In genomic region chr7:25293191-25293739, GRCm38 (mm10) we compare ENCODE assay signal across 13 mouse cellular contexts. TPM values are rescaled to one million over a fixed set of nuclear protein-coding genes. Genes with fewer than 3 reads are reported as not detected.
DNase-seq lines count a peak whose midpoint lies in the region; ATAC-seq lines count a peak whose summit lies in the region.
"Had no signal": no experiment of that assay in that cellular context is flagged by ENCODE, and none has a peak within 500 bp of the region (broad histone marks: within the 10 kb centered on the region; RNA-seq: fewer than 3 reads in every experiment).

No protein-coding gene starts in this region.

- H3K9me3 ChIP-seq in forebrain, embryonic 15.5 days = no peaks in the 10 kb centered on the region
- no peaks in the 10 kb centered on the region for H3K9me3 ChIP-seq in forebrain, embryonic 13.5 days (replicated peaks)
- peaks cover 7% of the 10 kb centered on the region; the same call in 1 of the 2 replicates for H3K9me3 ChIP-seq in kidney, embryonic 16.5 days (ENCODE audit: low read length)
- no peaks in the 10 kb centered on the region; the same call in 1 of the 2 replicates for H3K9me3 ChIP-seq in embryonic facial prominence, embryonic 12.5 days
- no peaks in the 10 kb centered on the region for H3K9me3 ChIP-seq in limb, embryonic 10.5 days (replicated peaks)
- H3K9me3 ChIP-seq: lung, embryonic 15.5 days had no signal

- ATAC-seq in forebrain, embryonic 15.5 days (replicated peaks) = no peak
- no peak for ATAC-seq in forebrain, embryonic 13.5 days
- ATAC-seq in kidney, embryonic 16.5 days (ENCODE audit: low FRiP score, low TSS enrichment) = no peak
- no peak for ATAC-seq in embryonic facial prominence, embryonic 12.5 days (ENCODE audit: insufficient number of reproducible peaks, insufficient read depth, low FRiP score, low TSS enrichment)

- H3K27ac ChIP-seq in forebrain, embryonic 15.5 days (replicated peaks) = peak overlapping the region; percentile 37; the same call in 1 of the 2 replicates
- H3K27ac ChIP-seq in forebrain, embryonic 13.5 days = no peak overlapping the region
- peak overlapping the region; percentile 1; the same call in 1 of the 2 replicates for H3K27ac ChIP-seq in kidney, embryonic 16.5 days (ENCODE audit: low read length)
- 0 out of 2 replicates have a peak overlapping the region, but pooled peaks have one; percentile 13 for H3K27ac ChIP-seq in embryonic facial prominence, embryonic 12.5 days
- no peak overlapping the region for H3K27ac ChIP-seq in limb, embryonic 10.5 days
- H3K27ac ChIP-seq: layer of hippocampus, adult 2 months; lung, embryonic 15.5 days had no signal

- peaks cover 41% of the 10 kb centered on the region for H3K4me1 ChIP-seq in forebrain, embryonic 15.5 days
- H3K4me1 ChIP-seq in forebrain, embryonic 13.5 days = peaks cover 50% of the 10 kb centered on the region
- peaks cover 2% of the 10 kb centered on the region; the same call in 1 of the 2 replicates for H3K4me1 ChIP-seq in kidney, embryonic 16.5 days (ENCODE audit: insufficient read depth, low read length)
- peaks cover 19% of the 10 kb centered on the region for H3K4me1 ChIP-seq in embryonic facial prominence, embryonic 12.5 days
- peaks cover 29% of the 10 kb centered on the region for H3K4me1 ChIP-seq in limb, embryonic 10.5 days

- peaks cover 75% of the 10 kb centered on the region for H3K36me3 ChIP-seq in forebrain, embryonic 15.5 days
- peaks cover 79% of the 10 kb centered on the region for H3K36me3 ChIP-seq in forebrain, embryonic 13.5 days (ENCODE audit: poor library complexity, severe bottlenecking)
- H3K36me3 ChIP-seq in kidney, embryonic 16.5 days (ENCODE audit: insufficient read depth, low read length) = peaks cover 69% of the 10 kb centered on the region
- H3K36me3 ChIP-seq in embryonic facial prominence, embryonic 12.5 days = peaks cover 78% of the 10 kb centered on the region
- H3K36me3 ChIP-seq in limb, embryonic 10.5 days = peaks cover 83% of the 10 kb centered on the region

- H3K27me3 ChIP-seq in forebrain, embryonic 15.5 days = no peaks in the 10 kb centered on the region
- H3K27me3 ChIP-seq in forebrain, embryonic 13.5 days = no peaks in the 10 kb centered on the region
- H3K27me3 ChIP-seq in kidney, embryonic 16.5 days (ENCODE audit: insufficient read depth, low read length) = no peaks in the 10 kb centered on the region
- H3K27me3 ChIP-seq in embryonic facial prominence, embryonic 12.5 days = no peaks in the 10 kb centered on the region
- no peaks in the 10 kb centered on the region for H3K27me3 ChIP-seq in limb, embryonic 10.5 days (ENCODE audit: low read depth, poor library complexity, severe bottlenecking)
- H3K27me3 ChIP-seq: lung, embryonic 15.5 days had no signal

- WGBS in forebrain, embryonic 15.5 days = 83% methylated on average over 10 of the region's 10 CpGs
- 75% methylated on average over 9 of the region's 10 CpGs for WGBS in forebrain, embryonic 13.5 days
- 77% methylated on average over 10 of the region's 10 CpGs for WGBS in kidney, embryonic 16.5 days
- WGBS in embryonic facial prominence, embryonic 12.5 days = 79% methylated on average over 10 of the region's 10 CpGs
- 92% methylated on average over 9 of the region's 10 CpGs for WGBS in limb, embryonic 10.5 days

- H3K4me2 ChIP-seq in forebrain, embryonic 15.5 days (replicated peaks) = no peak overlapping the region
- no peak overlapping the region for H3K4me2 ChIP-seq in forebrain, embryonic 13.5 days
- no peak overlapping the region for H3K4me2 ChIP-seq in kidney, embryonic 16.5 days (replicated peaks; ENCODE audit: low read depth, low read length)
- H3K4me2 ChIP-seq in embryonic facial prominence, embryonic 12.5 days (replicated peaks) = no peak overlapping the region
- H3K4me2 ChIP-seq: lung, embryonic 15.5 days had no signal

- no peak overlapping the region for H3K4me3 ChIP-seq in forebrain, embryonic 15.5 days
- H3K4me3 ChIP-seq in forebrain, embryonic 13.5 days = no peak overlapping the region
- no peak overlapping the region for H3K4me3 ChIP-seq in kidney, embryonic 16.5 days (ENCODE audit: low read length)
- no peak overlapping the region for H3K4me3 ChIP-seq in embryonic facial prominence, embryonic 12.5 days
- peak overlapping the region; percentile 3; the same call in 1 of the 2 replicates for H3K4me3 ChIP-seq in limb, embryonic 10.5 days
- H3K4me3 ChIP-seq: layer of hippocampus, adult 2 months; lung, embryonic 15.5 days had no signal

- no peak overlapping the region for H3K9ac ChIP-seq in forebrain, embryonic 15.5 days (replicated peaks)
- H3K9ac ChIP-seq in forebrain, embryonic 13.5 days = no peak overlapping the region
- H3K9ac ChIP-seq in kidney, embryonic 16.5 days (replicated peaks; ENCODE audit: low read length) = no peak overlapping the region
- H3K9ac ChIP-seq in embryonic facial prominence, embryonic 12.5 days = no peak overlapping the region
- H3K9ac ChIP-seq: lung, embryonic 15.5 days had no signal

- no peak for DNase-seq in kidney, adult 18-20 months
- DNase-seq in limb, embryonic 10.5 days (ENCODE audit: low spot score) = no peak
- no peak for DNase-seq in frontal cortex, adult 2 months (ENCODE audit: extremely low spot score in 1 of 2, low spot score in 1 of 2)
- DNase-seq in spleen, postnatal 4 days (ENCODE audit: low spot score in 2 of 2) = no peak
- DNase-seq: adrenal gland, adult 2 months; cerebellum, adult 2 months; thymus, adult 18-20 months had no signal

RNA-seq across cellular contexts. Expression of gene Pafah1b3, which starts 4.5 kb away (rescaled TPM):
- 521 and 550 TPM in 2 replicates for polyA plus RNA-seq in forebrain, embryonic 15.5 days (2015; fragmentation: Nextera tagmentation; extraction: Ambion mirVana)
- 513 and 525 TPM in 2 replicates for polyA plus RNA-seq in forebrain, embryonic 13.5 days (2015; fragmentation: Nextera tagmentation; extraction: Ambion mirVana)
- 197 and 199 TPM in 2 replicates for polyA plus RNA-seq in kidney, embryonic 16.5 days (2015; fragmentation: Nextera tagmentation; extraction: Ambion mirVana)
- 317 and 337 TPM in 2 replicates for polyA plus RNA-seq in embryonic facial prominence, embryonic 12.5 days (2016; fragmentation: Nextera tagmentation; extraction: Ambion mirVana)
- polyA plus RNA-seq in limb, embryonic 10.5 days (2016; fragmentation: Nextera tagmentation; extraction: Ambion mirVana) = 224 and 248 TPM in 2 replicates
- polyA plus RNA-seq in frontal cortex, adult 2 months (2012; rRNA removed) = 33.5 and 43.0 TPM in 2 replicates

RNA-seq across cellular contexts. Expression of gene Prr19, which starts 7.9 kb away (rescaled TPM):
- 1.6 and 2.1 TPM in 2 replicates for polyA plus RNA-seq in forebrain, embryonic 15.5 days (2015; fragmentation: Nextera tagmentation; extraction: Ambion mirVana)
- 0.93 and 1.6 TPM in 2 replicates for polyA plus RNA-seq in forebrain, embryonic 13.5 days (2015; fragmentation: Nextera tagmentation; extraction: Ambion mirVana)
- 0.84 and 0.98 TPM in 2 replicates for polyA plus RNA-seq in kidney, embryonic 16.5 days (2015; fragmentation: Nextera tagmentation; extraction: Ambion mirVana)
- polyA plus RNA-seq in embryonic facial prominence, embryonic 12.5 days (2016; fragmentation: Nextera tagmentation; extraction: Ambion mirVana) = 1.0 and 1.9 TPM in 2 replicates
- 1.1 and 1.3 TPM in 2 replicates for polyA plus RNA-seq in limb, embryonic 10.5 days (2016; fragmentation: Nextera tagmentation; extraction: Ambion mirVana)
- 0.17 and 0.28 TPM in 2 replicates for polyA plus RNA-seq in frontal cortex, adult 2 months (2012; rRNA removed)
- polyA plus RNA-seq: adrenal gland, adult 2 months had no signal

RNA-seq across cellular contexts. Expression of gene Tmem145, which starts 12.6 kb away (rescaled TPM):
- 30.9 and 32.3 TPM in 2 replicates for polyA plus RNA-seq in forebrain, embryonic 15.5 days (2015; fragmentation: Nextera tagmentation; extraction: Ambion mirVana)
- 14.1 and 16.4 TPM in 2 replicates for polyA plus RNA-seq in forebrain, embryonic 13.5 days (2015; fragmentation: Nextera tagmentation; extraction: Ambion mirVana)
- 0.10 and 0.67 TPM in 2 replicates for polyA plus RNA-seq in kidney, embryonic 16.5 days (2015; fragmentation: Nextera tagmentation; extraction: Ambion mirVana)
- polyA plus RNA-seq in embryonic facial prominence, embryonic 12.5 days (2016; fragmentation: Nextera tagmentation; extraction: Ambion mirVana) = 2.7 and 4.0 TPM in 2 replicates
- 0.14 and 0.38 TPM in 2 replicates for polyA plus RNA-seq in limb, embryonic 10.5 days (2016; fragmentation: Nextera tagmentation; extraction: Ambion mirVana)
- polyA plus RNA-seq in frontal cortex, adult 2 months (2012; rRNA removed) = 74.6 and 90.4 TPM in 2 replicates

RNA-seq across cellular contexts. Expression of gene Megf8, which starts 23.7 kb away (rescaled TPM):
- polyA plus RNA-seq in forebrain, embryonic 15.5 days (2015; fragmentation: Nextera tagmentation; extraction: Ambion mirVana) = 22.3 and 23.3 TPM in 2 replicates
- polyA plus RNA-seq in forebrain, embryonic 13.5 days (2015; fragmentation: Nextera tagmentation; extraction: Ambion mirVana) = 14.2 and 16.6 TPM in 2 replicates
- polyA plus RNA-seq in kidney, embryonic 16.5 days (2015; fragmentation: Nextera tagmentation; extraction: Ambion mirVana) = 16.9 and 18.2 TPM in 2 replicates
- polyA plus RNA-seq in embryonic facial prominence, embryonic 12.5 days (2016; fragmentation: Nextera tagmentation; extraction: Ambion mirVana) = 22.4 and 24.3 TPM in 2 replicates
- polyA plus RNA-seq in limb, embryonic 10.5 days (2016; fragmentation: Nextera tagmentation; extraction: Ambion mirVana) = 17.6 and 22.2 TPM in 2 replicates
- 65.2 and 67.0 TPM in 2 replicates for polyA plus RNA-seq in frontal cortex, adult 2 months (2012; rRNA removed)

RNA-seq across cellular contexts. Expression of gene Cic, which starts 25.8 kb away (rescaled TPM):
- 53.2 and 54.4 TPM in 2 replicates for polyA plus RNA-seq in forebrain, embryonic 15.5 days (2015; fragmentation: Nextera tagmentation; extraction: Ambion mirVana)
- 45.9 and 47.0 TPM in 2 replicates for polyA plus RNA-seq in forebrain, embryonic 13.5 days (2015; fragmentation: Nextera tagmentation; extraction: Ambion mirVana)
- 28.9 and 30.8 TPM in 2 replicates for polyA plus RNA-seq in kidney, embryonic 16.5 days (2015; fragmentation: Nextera tagmentation; extraction: Ambion mirVana)
- 45.7 and 47.0 TPM in 2 replicates for polyA plus RNA-seq in embryonic facial prominence, embryonic 12.5 days (2016; fragmentation: Nextera tagmentation; extraction: Ambion mirVana)
- 21.4 and 25.2 TPM in 2 replicates for polyA plus RNA-seq in limb, embryonic 10.5 days (2016; fragmentation: Nextera tagmentation; extraction: Ambion mirVana)
- 92.4 and 104 TPM in 2 replicates for polyA plus RNA-seq in frontal cortex, adult 2 months (2012; rRNA removed)

Comparison
In these comparisons a context has a peak if more than half of its experiments do, and no peak if none do; other contexts are left out.
1. H3K27ac ChIP-seq: peak in forebrain, embryonic 15.5 days (single experiment), kidney, embryonic 16.5 days (single experiment) and embryonic facial prominence, embryonic 12.5 days (single experiment); none in forebrain, embryonic 13.5 days (single experiment) and limb, embryonic 10.5 days (single experiment).